Mouse (Mus musculus) forebrain, embryonic 14.5 days (tissue): ENCODE measurements around the gene Fbxl16. TPM values are rescaled to one million over a fixed set of nuclear protein-coding genes. Genes with fewer than 3 reads are reported as not detected.

Source experiments
- ATAC-seq: fragments of 200-750 bp; cut with Nextera tagmentation; 2 replicates; pipeline ENCODE4 v1.8.0; 2017; ENCODE audit warnings: mild to moderate bottlenecking, moderate library complexity
- DNase-seq: peaks from one replicate; pipeline ENCODE4 v3.0.0-alpha.2; 2015; ENCODE audit warnings: low spot score
- H3K27ac ChIP-seq: fragments of 300-500 bp; sonication (generic); 2 replicates; pipeline ENCODE4 v1.5.1; 2014; ENCODE audit warnings: low read depth, mild to moderate bottlenecking, control low read depth, low read length, moderate library complexity
- H3K27me3 ChIP-seq: fragments of 300-500 bp; sonication (generic); replicated peaks from 2 replicates; pipeline ENCODE4 v1.6.1; 2014; ENCODE audit warnings: low read length, control low read depth, mixed read lengths; ENCODE audit not compliant: control insufficient read depth, insufficient read depth
- H3K36me3 ChIP-seq: fragments of 300-500 bp; sonication (generic); 2 replicates; pipeline ENCODE4 v1.6.1; 2014; ENCODE audit warnings: low read length, control low read depth; ENCODE audit not compliant: control insufficient read depth, insufficient read depth
- H3K4me1 ChIP-seq: fragments of 300-500 bp; sonication (generic); 2 replicates; pipeline ENCODE4 v1.6.1; 2014; ENCODE audit warnings: antibody characterized with exemption, low read length, control low read depth; ENCODE audit not compliant: control insufficient read depth, insufficient read depth
- H3K4me2 ChIP-seq: fragments of 300-500 bp; sonication (generic); 2 replicates; pipeline ENCODE4 v1.6.1; 2014; ENCODE audit warnings: mild to moderate bottlenecking, control low read depth, low read length
- H3K4me3 ChIP-seq: fragments of 300-500 bp; sonication (generic); 2 replicates; pipeline ENCODE4 v1.5.1; 2014; ENCODE audit warnings: low read depth, low read length, control low read depth
- H3K9ac ChIP-seq: fragments of 300-500 bp; sonication (generic); 2 replicates; pipeline ENCODE4 v1.6.1; 2014; ENCODE audit warnings: mild to moderate bottlenecking, low read length, control low read depth, moderate library complexity
- H3K9me3 ChIP-seq: fragments of 300-500 bp; sonication (generic); replicated peaks from 2 replicates; pipeline ENCODE4 v1.6.1; 2016; ENCODE audit warnings: low read length, control low read depth, mixed read lengths; ENCODE audit not compliant: control insufficient read depth
- WGBS: fragments of 180-500 bp; shearing (Covaris S2); extraction: QIAGEN DNeasy Blood & Tissue Kit; methylation state at CpG from one replicate; pipeline ENCODE4 v1.1.7; 2014; 5-methylcytosine and 5-hydroxymethylcytosine counted together
- polyA plus RNA-seq: library from polyadenylated mRNA; unstranded; fragments of >200 nt; fragmentation: Nextera tagmentation; extraction: Ambion mirVana; gene quantifications from 2 replicates; pipeline ENCODE4 v1.2.1, GENCODE M21; 2014

The Fbxl16 gene
- polyA plus RNA-seq, 1 experiment from 2014 or later: 14.0 TPM

DNA sequence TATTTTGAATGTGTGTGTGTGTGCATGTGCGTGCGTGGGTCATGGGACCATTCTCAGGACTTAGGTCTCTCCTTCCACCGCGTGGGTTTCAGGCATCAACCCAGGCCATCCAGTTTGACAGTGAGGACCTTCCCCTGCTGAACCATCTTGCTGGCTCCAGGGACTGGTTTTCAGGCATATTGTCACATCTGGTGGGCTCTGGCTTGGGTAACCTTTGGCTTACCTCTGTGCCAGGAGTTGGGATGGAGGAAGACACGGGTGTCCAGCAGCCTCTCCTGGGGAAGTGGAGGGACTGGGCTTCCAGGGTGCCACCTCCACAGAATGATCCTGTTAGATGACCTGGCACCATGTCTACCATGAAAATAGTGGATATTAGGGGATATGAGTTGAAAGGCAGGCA is 30.9 kb upstream of the Fbxl16 start:
- no peak overlapping the region for H3K9ac ChIP-seq
- no peak overlapping the region for H3K27ac ChIP-seq
- H3K36me3 ChIP-seq: peaks cover 40% of the 10 kb centered on the region
- 93% methylated on average over 5 of the region's 5 CpGs for WGBS
- H3K4me3 ChIP-seq: no peak overlapping the region
- no peak for DNase-seq
- ATAC-seq: no peak
- H3K4me1 ChIP-seq: peaks cover 6% of the 10 kb centered on the region
- no peaks in the 10 kb centered on the region for H3K9me3 ChIP-seq
- no peak overlapping the region for H3K4me2 ChIP-seq
- H3K27me3 ChIP-seq: no peaks in the 10 kb centered on the region

DNA sequence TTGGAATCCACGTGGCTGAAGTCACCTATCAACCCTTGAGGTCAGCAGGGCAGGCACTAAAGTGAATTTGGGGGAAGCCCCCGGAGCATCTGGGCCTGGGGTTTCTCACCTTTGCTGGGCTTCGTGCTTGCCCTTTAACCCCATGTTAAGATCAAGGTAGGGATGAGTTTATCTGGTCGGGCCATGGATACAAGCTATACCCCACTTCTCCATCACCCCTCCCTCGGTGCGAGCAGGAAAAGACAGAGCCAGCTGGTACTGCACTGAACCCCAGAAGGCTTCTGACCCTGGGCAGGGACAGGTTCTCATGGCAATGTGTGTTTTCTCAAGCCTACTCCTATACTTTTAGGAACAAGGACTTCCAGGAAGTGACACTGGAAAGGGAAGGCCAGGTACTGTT is 27.5 kb upstream of the Fbxl16 start:
- peaks cover 11% of the 10 kb centered on the region for H3K4me1 ChIP-seq
- DNase-seq (no peak), ATAC-seq (no peak)
- no peak overlapping the region for H3K9ac ChIP-seq
- peaks cover 53% of the 10 kb centered on the region for H3K36me3 ChIP-seq
- no peak overlapping the region for H3K27ac ChIP-seq
- no peak overlapping the region for H3K4me2 ChIP-seq
- 82% methylated on average over 6 of the region's 6 CpGs for WGBS
- no peaks in the 10 kb centered on the region for H3K27me3 ChIP-seq
- no peaks in the 10 kb centered on the region for H3K9me3 ChIP-seq
- H3K4me3 ChIP-seq: no peak overlapping the region

DNA sequence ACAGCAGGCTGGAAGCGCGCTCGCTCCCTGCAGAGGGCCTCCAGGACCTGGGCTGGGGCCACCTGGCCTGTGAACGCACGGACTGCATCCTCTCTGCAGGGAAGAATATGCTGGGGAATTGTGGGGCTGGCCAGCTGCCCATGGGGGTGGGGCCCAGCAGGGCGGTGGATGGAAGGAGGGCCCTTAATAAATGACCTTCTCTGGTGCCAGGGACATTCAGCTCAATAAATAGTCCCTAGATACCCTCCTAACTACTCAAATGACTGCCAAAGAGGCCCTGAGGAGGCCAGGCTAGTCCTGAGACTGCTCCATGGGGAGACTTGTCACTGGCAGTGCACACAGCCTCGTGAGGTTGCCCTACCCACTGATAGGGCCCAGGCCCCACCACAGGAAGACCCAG is 25.8 kb upstream of the Fbxl16 start:
- DNase-seq: no peak
- 71% methylated on average over 7 of the region's 7 CpGs for WGBS
- ATAC-seq: no peak
- Histone ChIP-seq H3K9ac (no peak overlapping the region), H3K27me3 (no peaks in the 10 kb centered on the region), H3K4me3 (no peak overlapping the region), H3K4me2 (no peak overlapping the region), H3K9me3 (no peaks in the 10 kb centered on the region), H3K36me3 (peaks cover 56% of the 10 kb centered on the region), H3K27ac (no peak overlapping the region), H3K4me1 (peaks cover 11% of the 10 kb centered on the region)

DNA sequence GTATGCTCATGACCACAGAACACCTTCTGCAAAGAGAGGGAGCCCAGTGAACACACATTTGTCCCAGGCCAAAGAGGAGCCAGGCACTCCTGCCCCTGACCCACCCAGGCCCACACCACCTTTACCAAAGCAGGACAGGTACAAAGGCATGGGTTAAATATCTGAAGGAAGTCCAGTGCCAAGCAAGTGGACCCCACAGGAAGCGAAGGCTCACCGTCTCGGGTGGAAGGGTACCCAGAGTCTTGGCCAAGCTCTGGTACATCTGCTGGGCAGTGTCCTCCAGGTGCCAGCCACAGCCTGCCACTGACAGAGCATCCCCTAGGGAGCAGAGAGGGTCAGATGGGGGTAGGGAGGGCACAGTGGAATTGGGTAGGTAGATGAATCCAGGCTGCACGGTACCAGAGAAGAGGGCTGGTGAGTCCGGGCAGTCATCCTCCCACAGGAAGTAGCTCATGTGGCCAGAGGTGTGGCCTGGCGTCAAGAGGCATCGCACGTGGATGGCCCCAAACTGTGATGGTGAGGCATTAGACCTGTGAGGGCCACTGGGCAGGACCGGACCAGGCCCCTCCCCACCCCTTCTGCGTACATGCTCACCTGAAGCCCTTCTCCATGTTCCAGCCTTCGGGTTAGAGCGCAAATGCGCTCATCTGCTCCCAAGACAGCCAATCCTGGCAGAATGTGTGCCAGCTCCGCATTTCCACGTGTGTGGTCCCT is 24.9 kb upstream of the Fbxl16 start:
- 83% methylated on average over 15 of the region's 15 CpGs for WGBS
- H3K4me1 ChIP-seq: peaks cover 11% of the 10 kb centered on the region
- no peak for ATAC-seq
- H3K9ac ChIP-seq: peak overlapping the region; percentile 86
- peak overlapping the region; percentile 64 for H3K4me3 ChIP-seq
- DNase-seq: no peak
- no peaks in the 10 kb centered on the region for H3K9me3 ChIP-seq
- peaks cover 61% of the 10 kb centered on the region for H3K36me3 ChIP-seq
- H3K4me2 ChIP-seq: peak overlapping the region; percentile 87
- no peaks in the 10 kb centered on the region for H3K27me3 ChIP-seq
- H3K27ac ChIP-seq: no peak overlapping the region

- no peaks in the 10 kb centered on the region for H3K9me3 ChIP-seq
- under 1% methylated on average over 23 of the region's 23 CpGs for WGBS
- peak within 1 kb of the TSS; percentile 87 for H3K4me2 ChIP-seq
- H3K4me1 ChIP-seq: peaks cover 11% of the 10 kb centered on the region
- peaks cover 64% of the 10 kb centered on the region for H3K36me3 ChIP-seq
- ATAC-seq (peak; percentile 88), DNase-seq (peak; percentile 98)
- peak within 1 kb of the TSS; percentile 86 for H3K9ac ChIP-seq
- H3K27me3 ChIP-seq: no peaks in the 10 kb centered on the region
- peak within 1 kb of the TSS; percentile 64 for H3K4me3 ChIP-seq
- H3K27ac ChIP-seq: peak within 1 kb of the TSS; percentile 81
Observed at GRCm38 (mm10) chr17:25785281-25785745, 23.6 kb upstream of the Fbxl16 start, which contains the start of gene Haghl. TSS of gene Haghl (minus strand) at chr17:25785673.

DNA sequence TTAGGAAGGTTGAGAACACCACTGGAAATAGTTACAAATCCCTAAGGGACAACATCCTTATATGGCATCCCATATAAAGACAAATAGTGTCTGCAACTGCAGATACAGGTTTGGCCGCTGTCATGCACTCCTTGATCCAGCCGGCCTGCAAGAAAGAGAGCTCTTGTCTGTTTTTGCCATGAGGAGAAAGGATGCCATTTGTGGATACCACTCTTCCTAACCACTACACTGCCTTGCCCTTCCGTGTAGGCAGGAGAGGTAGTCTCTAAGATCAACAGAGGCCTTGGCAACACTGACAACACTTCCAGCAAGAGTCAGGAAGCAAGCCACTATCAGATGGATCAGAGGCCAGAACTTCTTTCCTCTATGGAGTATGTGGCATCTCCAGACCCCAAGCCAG is 22.6 kb upstream of the Fbxl16 start, which contains the start of gene Ccdc78:
TSS of gene Ccdc78 (plus strand) at position 301 of the 400 bp plus-strand sequence.
- DNase-seq: no peak
- H3K4me1 ChIP-seq: peaks cover 13% of the 10 kb centered on the region
- peak within 1 kb of the TSS; percentile 86 for H3K9ac ChIP-seq
- peak within 1 kb of the TSS; percentile 87 for H3K4me2 ChIP-seq
- WGBS: 92% methylated on average over 3 of the region's 3 CpGs
- peak within 1 kb of the TSS; percentile 81 for H3K27ac ChIP-seq
- no peak for ATAC-seq
- H3K27me3 ChIP-seq: no peaks in the 10 kb centered on the region
- H3K4me3 ChIP-seq: peak within 1 kb of the TSS; percentile 64
- no peaks in the 10 kb centered on the region for H3K9me3 ChIP-seq
- peaks cover 54% of the 10 kb centered on the region for H3K36me3 ChIP-seq

- no peak for DNase-seq
- 93% methylated on average over 9 of the region's 9 CpGs for WGBS
- H3K9ac ChIP-seq: no peak overlapping the region
- H3K36me3 ChIP-seq: peaks cover 47% of the 10 kb centered on the region
- no peak overlapping the region for H3K27ac ChIP-seq
- no peaks in the 10 kb centered on the region for H3K27me3 ChIP-seq
- peaks cover 16% of the 10 kb centered on the region for H3K4me1 ChIP-seq
- no peak overlapping the region for H3K4me2 ChIP-seq
- no peak for ATAC-seq
- no peaks in the 10 kb centered on the region for H3K9me3 ChIP-seq
- H3K4me3 ChIP-seq: no peak overlapping the region
Observed at GRCm38 (mm10) chr17:25786781-25787504, 21.9 kb upstream of the Fbxl16 start.

GRCm38 (mm10) chr17:25791320-25791842 is 17.5 kb upstream of the Fbxl16 start:
- H3K4me1 ChIP-seq: peaks cover 34% of the 10 kb centered on the region
- DNase-seq (no peak), ATAC-seq (no peak; the same call in 1 of the 2 replicates)

More at GRCm38 (mm10) chr17:25791320-25791842, 17.5 kb upstream of the Fbxl16 start:
- Histone ChIP-seq H3K4me3 (peak overlapping the region; percentile 65), H3K9ac (peak overlapping the region; percentile 72), H3K4me2 (peak overlapping the region; percentile 95), H3K27me3 (no peaks in the 10 kb centered on the region), H3K27ac (peak overlapping the region; percentile 93), H3K36me3 (peaks cover 24% of the 10 kb centered on the region), H3K9me3 (no peaks in the 10 kb centered on the region)
- 27% methylated on average over 19 of the region's 19 CpGs for WGBS
